Mouse (Mus musculus) ES-E14 (cell line): ENCODE measurements around the gene Prr36. TPM values are rescaled to one million over a fixed set of nuclear protein-coding genes. Genes with fewer than 3 reads are reported as not detected.

Experiments used
- DNase-seq: peaks from one replicate; pipeline ENCODE4 v3.0.0-alpha.2; 2013; ENCODE audit warnings: low read depth, low spot score
- H3K27ac ChIP-seq: 2 replicates; pipeline ENCODE4 v1.5.1; 2012; ENCODE audit warnings: low read depth, mild to moderate bottlenecking, low read length, moderate library complexity, mixed read lengths; ENCODE audit not compliant: poor library complexity, insufficient read depth, severe bottlenecking
- H3K36me3 ChIP-seq: 2 replicates; pipeline ENCODE4 v1.6.1; 2012; ENCODE audit warnings: mild to moderate bottlenecking, low read length, moderate library complexity, mixed read lengths; ENCODE audit not compliant: control insufficient read depth, poor library complexity, insufficient read depth, severe bottlenecking
- H3K4me1 ChIP-seq, 2 experiments: fragments of 150-350 bp in 1 of 2; sonication (generic) in 1 of 2; 2 replicates each; pipeline ENCODE4 v1.6.1; 2012; ENCODE audit warnings: low read length in 2 of 2, mild to moderate bottlenecking in 1 of 2, mixed read lengths in 1 of 2; ENCODE audit not compliant: control insufficient read depth in 2 of 2, insufficient read depth in 2 of 2, poor library complexity in 1 of 2
- H3K4me3 ChIP-seq, 2 experiments: fragments of 150-350 bp in 1 of 2; sonication (generic) in 1 of 2; 2 replicates each; pipeline ENCODE4 v1.5.1; 2012; ENCODE audit warnings: low read length in 2 of 2, low read depth in 1 of 2, mild to moderate bottlenecking in 1 of 2, mixed read lengths in 1 of 2; ENCODE audit not compliant: insufficient read depth in 1 of 2, poor library complexity in 1 of 2, severe bottlenecking in 1 of 2
- H3K9ac ChIP-seq: 2 replicates; pipeline ENCODE4 v1.6.1; 2012; ENCODE audit warnings: low read depth, mild to moderate bottlenecking, low read length, mixed read lengths; ENCODE audit not compliant: poor library complexity, insufficient read depth, severe bottlenecking
- H3K9me3 ChIP-seq: fragments of 150-350 bp; sonication (generic); 2 replicates; pipeline ENCODE4 v1.6.1; 2012; ENCODE audit warnings: low read depth, mild to moderate bottlenecking, low read length; ENCODE audit not compliant: control insufficient read depth, insufficient read depth
- CHD2 ChIP-seq: IDR thresholded peaks from 2 replicates; pipeline ENCODE4 v1.6.1; 2014; ENCODE audit warnings: mild to moderate bottlenecking, low read depth, low read length, inconsistent platforms
- HCFC1 ChIP-seq: IDR thresholded peaks from 2 replicates; pipeline ENCODE4 v1.6.1; 2012; ENCODE audit warnings: low read length, inconsistent platforms, borderline replicate concordance; ENCODE audit not compliant: insufficient read depth
- MAFK ChIP-seq: IDR thresholded peaks from 2 replicates; pipeline ENCODE4 v1.6.1; 2014; ENCODE audit warnings: mild to moderate bottlenecking, low read depth, low read length, inconsistent platforms; ENCODE audit not compliant: insufficient read depth
- ZC3H11A ChIP-seq: IDR thresholded peaks from 2 replicates; pipeline ENCODE4 v1.6.1; 2012; ENCODE audit warnings: low read depth, mild to moderate bottlenecking, inconsistent platforms, low read length, borderline replicate concordance
- ZNF384 ChIP-seq: IDR thresholded peaks from 2 replicates; pipeline ENCODE4 v1.6.1; 2012; ENCODE audit warnings: low read depth, low read length, inconsistent platforms
- in situ Hi-C, 2 experiments: fragments of 600-800 bp; cut with MboI; formaldehyde crosslinking; loops; one replicate each; pipeline ENCODE4 v1.15.1; 2025; ENCODE audit warnings: low sequenced_read_pairs in 2 of 2, inconsistent platforms in 1 of 2; ENCODE audit not compliant: unreplicated experiment in 2 of 2
- total RNA-seq: library from RNA; depleted of rRNA; stranded (reverse); fragments of 300-350 nt; gene quantifications from 2 replicates; pipeline ENCODE4 v1.2.3, GENCODE M21; 2012

Gene Prr36
- total RNA-seq, 1 experiment = 0.54 TPM

DNA sequence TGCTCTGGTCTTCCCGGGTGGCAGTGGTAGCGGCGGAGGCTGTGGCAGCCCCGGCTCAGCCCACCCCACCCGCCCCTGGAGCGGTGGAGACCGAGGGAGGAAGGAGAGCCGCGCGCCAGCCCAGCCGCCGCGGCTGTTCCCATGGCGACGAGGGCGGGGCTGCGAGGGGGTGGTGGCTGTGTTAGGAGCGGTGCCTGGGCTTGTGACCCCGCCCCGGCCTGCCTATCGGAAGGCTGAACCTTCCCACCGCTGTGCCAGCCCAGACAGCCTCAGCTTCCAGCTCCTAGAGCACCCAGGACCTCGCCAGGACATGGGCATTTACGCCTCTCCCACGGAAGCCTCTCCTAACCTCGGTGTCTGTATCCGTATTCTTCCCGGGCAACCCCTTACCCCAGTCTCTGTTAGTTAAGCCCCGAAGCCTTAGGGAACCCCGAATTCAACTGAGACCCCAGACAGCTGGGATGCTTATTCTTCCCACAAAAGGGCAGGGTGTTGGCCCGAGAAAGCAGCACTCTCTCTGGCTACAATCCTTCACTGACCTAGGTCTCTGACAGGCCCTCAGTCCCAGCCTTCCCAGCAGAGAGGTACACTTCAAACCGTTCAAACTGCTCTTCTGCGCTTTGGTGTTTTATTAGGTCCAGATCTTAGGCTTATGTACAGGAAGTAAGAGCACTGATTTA is 42.0 kb upstream of the Prr36 start, which contains the start of gene Ctxn1:
Gene Ctxn1 (minus strand): TSS at position 150 of the 680 bp plus-strand sequence.
- Histone ChIP-seq H3K27ac (peak within 1 kb of the TSS; percentile 30; the same call in 1 of the 2 replicates), H3K9me3 (no peaks in the 10 kb centered on the region), H3K36me3 (peaks cover 33% of the 10 kb centered on the region), H3K4me1 (peaks cover 3 to 9% of the 10 kb centered on the region in 2 experiments; a peak in 2 of 4 replicates), H3K4me3 (peak within 1 kb of the TSS; percentile 78 to 92), H3K9ac (peak within 1 kb of the TSS; percentile 70)
- TF ChIP-seq HCFC1 = no peak
- in situ Hi-C loops = no loop called here
- peak; percentile 94 for DNase-seq

DNA sequence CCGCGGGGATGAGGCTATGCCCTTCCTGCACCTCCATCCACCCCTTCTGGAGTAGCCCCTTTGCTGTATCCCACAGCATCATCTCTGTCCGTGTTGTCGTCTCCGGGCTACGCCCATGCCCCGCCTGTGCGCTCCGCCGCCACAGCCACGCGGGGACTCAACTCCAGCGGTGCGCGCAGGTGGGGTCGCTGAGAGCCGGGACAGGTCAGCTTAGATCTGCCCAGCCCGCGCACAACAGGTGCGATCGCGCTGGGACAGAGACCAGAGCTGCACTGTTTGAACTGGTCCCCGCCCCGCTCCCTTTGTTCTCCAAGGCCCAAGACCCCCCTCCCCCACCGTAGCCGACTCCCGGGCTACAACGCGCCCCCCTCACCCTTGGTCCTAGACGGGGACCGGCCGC is 41.4 kb upstream of the Prr36 start:
- peaks cover 32% of the 10 kb centered on the region for H3K36me3 ChIP-seq
- DNase-seq = peak; percentile 78

DNA sequence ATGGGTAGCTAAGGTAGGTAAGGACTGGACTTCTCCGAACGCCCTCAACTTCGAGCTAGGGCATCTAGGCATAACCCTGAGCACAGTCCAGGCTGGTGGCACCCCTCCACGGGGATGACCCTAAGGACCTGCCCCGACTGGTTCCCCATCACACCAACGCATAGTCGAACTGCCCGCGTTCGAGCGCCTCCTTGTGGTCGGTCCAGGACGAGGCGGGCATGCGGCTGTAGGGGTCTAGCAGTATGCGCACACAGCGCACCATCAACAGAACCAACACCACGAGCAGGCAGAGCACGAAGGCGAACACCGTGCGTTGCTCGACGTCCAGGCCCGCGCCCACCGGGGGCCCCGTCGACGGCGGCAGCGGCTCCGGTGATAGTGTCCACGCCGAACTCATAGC is 41.0 kb upstream of the Prr36 start:
- Histone ChIP-seq H3K4me1 (peaks cover 3 to 14% of the 10 kb centered on the region in 2 experiments; a peak in 2 of 4 replicates), H3K9ac (peak overlapping the region; percentile 70), H3K36me3 (peaks cover 30% of the 10 kb centered on the region), H3K4me3 (peak overlapping the region; percentile 78 to 92), H3K27ac (peak overlapping the region; percentile 30; the same call in 1 of the 2 replicates), H3K9me3 (no peaks in the 10 kb centered on the region)
- in situ Hi-C loops = no loop called here
- TF ChIP-seq CHD2 (no peak), HCFC1 (no peak), MAFK (no peak), ZC3H11A (no peak), ZNF384 (no peak)
- peak; percentile 66 for DNase-seq

More for the DNA sequence above, 41.4 kb upstream of the Prr36 start:
- Histone ChIP-seq H3K9ac (peak overlapping the region; percentile 70), H3K27ac (peak overlapping the region; percentile 30; the same call in 1 of the 2 replicates), H3K4me1 (peaks cover 3 to 11% of the 10 kb centered on the region in 2 experiments; a peak in 2 of 4 replicates), H3K9me3 (no peaks in the 10 kb centered on the region), H3K4me3 (peak overlapping the region; percentile 78 to 92)
- in situ Hi-C loops = no loop called here
- TF ChIP-seq CHD2 (no peak), ZNF384 (no peak), HCFC1 (no peak), ZC3H11A (no peak), MAFK (no peak)

DNA sequence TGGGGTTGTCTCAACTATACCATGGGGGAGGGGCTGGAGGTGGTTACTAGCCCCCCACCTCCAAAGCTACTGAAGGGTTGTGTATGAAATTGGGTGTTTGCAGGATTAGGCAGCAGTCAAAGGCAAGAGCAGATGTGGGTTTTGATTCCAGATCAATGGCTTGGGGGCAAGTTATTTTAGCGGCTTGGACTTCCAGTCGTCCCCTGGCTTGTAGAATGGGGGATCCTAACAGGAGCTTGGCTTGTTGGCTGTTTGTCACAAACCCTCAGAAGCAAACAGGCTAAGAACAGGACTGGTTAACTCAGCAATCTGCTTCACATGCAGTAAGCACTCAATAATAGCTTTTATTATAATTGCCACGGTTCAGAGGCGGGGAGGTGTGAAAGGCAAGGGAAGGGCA is 40.1 kb upstream of the Prr36 start:
- Histone ChIP-seq H3K4me3 (no peak overlapping the region), H3K36me3 (peaks cover 24% of the 10 kb centered on the region), H3K4me1 (peaks cover 6 to 16% of the 10 kb centered on the region in 2 experiments; a peak in 2 of 4 replicates), H3K9me3 (no peaks in the 10 kb centered on the region), H3K27ac (no peak overlapping the region), H3K9ac (no peak overlapping the region)
- DNase-seq = no peak
- in situ Hi-C loops = no loop called here
- TF ChIP-seq MAFK = no peak
- no peak for TF ChIP-seq ZC3H11A
- TF ChIP-seq HCFC1 = no peak
- no peak for TF ChIP-seq ZNF384
- no peak for TF ChIP-seq CHD2
